Mouse (Mus musculus) olfactory bulb, adult 2 months (tissue): ENCODE results near the gene Ppp1r11. TPM values are rescaled to one million over a fixed set of nuclear protein-coding genes. Genes with fewer than 3 reads are reported as not detected.

Source experiments
- H3K27ac ChIP-seq: fragments of 200-500 bp; 2 replicates; pipeline ENCODE4 v1.5.1; 2012; ENCODE audit warnings: low read depth, low read length; ENCODE audit not compliant: insufficient read depth
- H3K4me1 ChIP-seq: fragments of 200-500 bp; 2 replicates; pipeline ENCODE4 v1.6.1; 2012; ENCODE audit warnings: low read length; ENCODE audit not compliant: control insufficient read depth, insufficient read depth
- H3K4me3 ChIP-seq: fragments of 200-500 bp; 2 replicates; pipeline ENCODE4 v1.5.1; 2012; ENCODE audit warnings: mild to moderate bottlenecking, low read depth, low read length, moderate library complexity; ENCODE audit not compliant: insufficient read depth
- CTCF ChIP-seq: fragments of 200-500 bp; IDR thresholded peaks from 2 replicates; pipeline ENCODE4 v1.5.1; 2012; ENCODE audit warnings: low read depth, mild to moderate bottlenecking, low read length, moderate library complexity; ENCODE audit not compliant: insufficient read depth
- POLR2A ChIP-seq: fragments of 200-500 bp; IDR thresholded peaks from 2 replicates; pipeline ENCODE4 v1.6.1; 2012; ENCODE audit warnings: mild to moderate bottlenecking, low read depth, low read length, moderate library complexity; ENCODE audit not compliant: insufficient read depth
- WGBS: fragments of 180-500 bp; shearing (Covaris S2); methylation state at CpG from one replicate; pipeline ENCODE4 v1.1.7; 2018; 5-methylcytosine and 5-hydroxymethylcytosine counted together
- polyA plus RNA-seq: library from polyadenylated mRNA; stranded (reverse); fragments of >200 nt; gene quantifications from 2 replicates; pipeline ENCODE4 v1.2.4, GENCODE M21; 2012; ENCODE audit warnings: low replicate concordance; ENCODE audit not compliant: missing spikeins, insufficient read depth, insufficient read length

Gene Ppp1r11
- polyA plus RNA-seq, 1 experiment, result not detected

DNA sequence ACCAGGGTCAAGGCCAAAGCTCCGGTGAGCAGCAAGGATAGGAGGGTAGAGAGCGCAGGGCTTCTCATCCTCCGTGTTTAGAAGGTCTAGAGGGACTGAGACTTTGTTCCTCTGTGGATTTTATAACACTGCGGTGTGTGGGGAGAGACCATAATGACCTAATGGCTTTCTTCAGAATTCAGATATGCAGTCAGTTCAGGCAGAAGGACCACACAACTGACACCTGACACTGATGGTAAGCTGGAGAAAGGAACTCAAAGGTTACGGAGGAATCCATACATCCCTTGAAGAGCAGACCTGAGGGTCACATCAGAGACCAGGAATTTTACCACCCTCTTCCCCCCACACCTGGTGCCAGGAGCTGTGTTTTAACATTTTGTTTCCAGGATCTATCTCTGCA lies 37.9 kb upstream of the Ppp1r11 start, which contains the start of gene H2-M5:
H2-M5 (minus strand) TSS at position 101 of the 400 bp plus-strand sequence.
- H3K4me1 ChIP-seq, result peaks cover 4% of the 10 kb centered on the region; the same call in 1 of the 2 replicates
- WGBS, result 37% methylated on average over 5 of the region's 5 CpGs
- H3K27ac ChIP-seq, result no peak within 1 kb of the TSS
- H3K4me3 ChIP-seq, result no peak within 1 kb of the TSS
- TF ChIP-seq POLR2A (no peak), CTCF (no peak)

GRCm38 (mm10) chr17:36988475-36988874 lies 36.9 kb upstream of the Ppp1r11 start:
- Histone ChIP-seq H3K4me3 (no peak overlapping the region), H3K4me1 (peaks cover 4% of the 10 kb centered on the region; the same call in 1 of the 2 replicates), H3K27ac (no peak overlapping the region)
- no peak for TF ChIP-seq CTCF
- no peak for TF ChIP-seq POLR2A
- 17% methylated on average over 24 of the region's 24 CpGs for WGBS

GRCm38 (mm10) chr17:36982253-36983155 lies 31.0 kb upstream of the Ppp1r11 start:
- H3K4me1 ChIP-seq, result peaks cover 6% of the 10 kb centered on the region
- no peak overlapping the region for H3K4me3 ChIP-seq
- H3K27ac ChIP-seq, result no peak overlapping the region
- TF ChIP-seq POLR2A, result no peak
- no peak for TF ChIP-seq CTCF
- 57% methylated on average over 5 of the region's 5 CpGs for WGBS

GRCm38 (mm10) chr17:36981845-36982244 lies 30.3 kb upstream of the Ppp1r11 start:
- TF ChIP-seq CTCF (no peak), POLR2A (no peak)
- Histone ChIP-seq H3K27ac (no peak overlapping the region), H3K4me1 (peaks cover 6% of the 10 kb centered on the region), H3K4me3 (no peak overlapping the region)
- WGBS, result 15% methylated on average over 4 of the region's 4 CpGs

- WGBS, result 16% methylated on average over 18 of the region's 18 CpGs
- TF ChIP-seq CTCF (no peak), POLR2A (no peak)
- Histone ChIP-seq H3K4me1 (peaks cover 6% of the 10 kb centered on the region), H3K4me3 (0 out of 2 replicates have a peak within 1 kb of the TSS, but pooled peaks have one; percentile 6), H3K27ac (no peak within 1 kb of the TSS)
Measured at GRCm38 (mm10) chr17:36981221-36981813, 29.8 kb upstream of the Ppp1r11 start, which contains the start of gene 2410137M14Rik. Gene 2410137M14Rik, minus strand, starts transcription at chr17:36981237.

GRCm38 (mm10) chr17:36973271-36973787 lies 21.8 kb upstream of the Ppp1r11 start:
- H3K27ac ChIP-seq, result no peak overlapping the region
- 68% methylated on average over 8 of the region's 8 CpGs for WGBS

GRCm38 (mm10) chr17:36972791-36973190 lies 21.2 kb upstream of the Ppp1r11 start:
- no peak overlapping the region for H3K27ac ChIP-seq
- H3K4me1 ChIP-seq, result no peaks in the 10 kb centered on the region
- WGBS, result 84% methylated on average over 3 of the region's 3 CpGs
- no peak overlapping the region for H3K4me3 ChIP-seq
- TF ChIP-seq POLR2A, result no peak
- TF ChIP-seq CTCF, result no peak

More at GRCm38 (mm10) chr17:36973271-36973787, 21.8 kb upstream of the Ppp1r11 start:
- H3K4me3 ChIP-seq, result no peak overlapping the region
- TF ChIP-seq CTCF, result no peak
- no peak for TF ChIP-seq POLR2A
- H3K4me1 ChIP-seq, result no peaks in the 10 kb centered on the region

GRCm38 (mm10) chr17:36971172-36971850 lies 19.8 kb upstream of the Ppp1r11 start:
- Histone ChIP-seq H3K4me3 (no peak overlapping the region), H3K4me1 (no peaks in the 10 kb centered on the region), H3K27ac (no peak overlapping the region)
- 88% methylated on average over 6 of the region's 6 CpGs for WGBS
- TF ChIP-seq POLR2A (no peak), CTCF (no peak)
